Mouse (Mus musculus) liver, adult 2 months (tissue): ENCODE data around the gene Rgs7bp. TPM values are rescaled to one million over a fixed set of nuclear protein-coding genes. Genes with fewer than 3 reads are reported as not detected.

Source experiments
- DNase-seq: peaks from one replicate; pipeline ENCODE4 v3.0.0-alpha.2; 2011; ENCODE audit warnings: low read depth, low spot score; ENCODE audit errors: extremely low read depth
- H3K27ac ChIP-seq: fragments of 200-500 bp; replicated peaks from 2 replicates; pipeline ENCODE4 v1.5.1; 2012; ENCODE audit warnings: low read depth, mild to moderate bottlenecking, control low read depth, inconsistent platforms, low read length; ENCODE audit not compliant: insufficient read depth
- H3K27me3 ChIP-seq: fragments of 200-500 bp; 2 replicates; pipeline ENCODE4 v1.6.1; 2012; ENCODE audit warnings: mild to moderate bottlenecking, moderate library complexity, low read length, inconsistent platforms; ENCODE audit not compliant: control insufficient read depth, insufficient read depth
- H3K36me3 ChIP-seq: fragments of 200-500 bp; 2 replicates; pipeline ENCODE4 v1.6.1; 2012; ENCODE audit warnings: low read length, inconsistent platforms; ENCODE audit not compliant: control insufficient read depth, insufficient read depth
- H3K4me1 ChIP-seq: fragments of 200-500 bp; 2 replicates; pipeline ENCODE4 v1.6.1; 2011; ENCODE audit warnings: low read length; ENCODE audit not compliant: control insufficient read depth, insufficient read depth
- H3K4me3 ChIP-seq: fragments of 200-500 bp; 2 replicates; pipeline ENCODE4 v1.5.1; 2011; ENCODE audit warnings: low read depth, mild to moderate bottlenecking, control low read depth, low read length, moderate library complexity; ENCODE audit not compliant: insufficient read depth
- H3K79me2 ChIP-seq: fragments of 200-500 bp; 2 replicates; pipeline ENCODE4 v1.6.1; 2012; ENCODE audit warnings: inconsistent platforms, mild to moderate bottlenecking, low read length, moderate library complexity; ENCODE audit not compliant: control insufficient read depth, insufficient read depth
- H3K9ac ChIP-seq: fragments of 200-500 bp; 2 replicates; pipeline ENCODE4 v1.6.1; 2012; ENCODE audit warnings: low read depth, mild to moderate bottlenecking, control low read depth, inconsistent platforms, low read length
- CTCF ChIP-seq: fragments of 200-500 bp; IDR thresholded peaks from 2 replicates; pipeline ENCODE4 v1.5.1; 2011; ENCODE audit warnings: low read depth, low read length, control low read depth
- POLR2A ChIP-seq: fragments of 200-500 bp; IDR thresholded peaks from 2 replicates; pipeline ENCODE4 v1.6.1; 2011; ENCODE audit warnings: low read length, control low read depth; ENCODE audit not compliant: insufficient read depth; ENCODE audit errors: extremely low read depth
- WGBS: fragments of 180-500 bp; shearing (Covaris S2); methylation state at CpG from one replicate; pipeline ENCODE4 v1.1.7; 2018; 5-methylcytosine and 5-hydroxymethylcytosine counted together
- polyA plus RNA-seq: library from polyadenylated mRNA; depleted of rRNA; stranded (reverse); fragments of >200 nt; gene quantifications from 2 replicates; pipeline ENCODE4 v1.2.3, GENCODE M21; 2012; rRNA removed
- total RNA-seq: library from RNA; depleted of rRNA; stranded (reverse); fragments of >200 nt; gene quantifications from 2 replicates; pipeline ENCODE4 v1.2.3, GENCODE M21; 2014; rRNA removed

The Rgs7bp gene
- total RNA-seq: 0.46 and 0.47 TPM in 2 replicates
- polyA plus RNA-seq: 0.05 and 0.12 TPM in 2 replicates

GRCm38 (mm10) chr13:105054181-105054940 is at the start of gene Rgs7bp:
Rgs7bp (minus strand) TSS chr13:105054930.
- Histone ChIP-seq H3K4me3 (peak within 1 kb of the TSS; percentile 61), H3K9ac (peak within 1 kb of the TSS; percentile 40), H3K36me3 (no peaks in the 10 kb centered on the region), H3K27ac (no peak within 1 kb of the TSS), H3K4me1 (no peaks in the 10 kb centered on the region; the same call in 1 of the 2 replicates), H3K27me3 (peaks cover 11% of the 10 kb centered on the region), H3K79me2 (no peaks in the 10 kb centered on the region)
- DNase-seq: no peak
- under 1% methylated on average over 75 of the region's 75 CpGs for WGBS
- TF ChIP-seq POLR2A (no peak), CTCF (no peak)

GRCm38 (mm10) chr13:105104385-105104784 is 49.7 kb upstream of the Rgs7bp start:
- 75% methylated on average over 2 of the region's 2 CpGs for WGBS
- Histone ChIP-seq H3K4me1 (no peaks in the 10 kb centered on the region), H3K27ac (no peak overlapping the region), H3K79me2 (no peaks in the 10 kb centered on the region), H3K9ac (no peak overlapping the region), H3K36me3 (no peaks in the 10 kb centered on the region), H3K4me3 (no peak overlapping the region), H3K27me3 (no peaks in the 10 kb centered on the region)
- no peak for DNase-seq
- no peak for TF ChIP-seq POLR2A
- no peak for TF ChIP-seq CTCF

GRCm38 (mm10) chr13:105100705-105101104 is 46.0 kb upstream of the Rgs7bp start:
- WGBS: 91% methylated on average over 4 of the region's 4 CpGs
- no peaks in the 10 kb centered on the region for H3K36me3 ChIP-seq
- no peak overlapping the region for H3K9ac ChIP-seq
- no peak overlapping the region for H3K4me3 ChIP-seq
- no peak overlapping the region for H3K27ac ChIP-seq
- TF ChIP-seq POLR2A: no peak
- TF ChIP-seq CTCF: no peak
- no peaks in the 10 kb centered on the region for H3K27me3 ChIP-seq
- DNase-seq: no peak
- no peaks in the 10 kb centered on the region for H3K79me2 ChIP-seq
- H3K4me1 ChIP-seq: no peaks in the 10 kb centered on the region

GRCm38 (mm10) chr13:105096316-105096715 is 41.6 kb upstream of the Rgs7bp start:
- WGBS: 68% methylated on average over 2 of the region's 2 CpGs
- H3K9ac ChIP-seq: no peak overlapping the region
- no peaks in the 10 kb centered on the region for H3K4me1 ChIP-seq
- no peaks in the 10 kb centered on the region for H3K36me3 ChIP-seq
- no peak overlapping the region for H3K4me3 ChIP-seq
- TF ChIP-seq POLR2A (no peak), CTCF (no peak)
- H3K79me2 ChIP-seq: no peaks in the 10 kb centered on the region
- no peaks in the 10 kb centered on the region for H3K27me3 ChIP-seq
- no peak for DNase-seq
- no peak overlapping the region for H3K27ac ChIP-seq

- Histone ChIP-seq H3K27ac (no peak overlapping the region), H3K79me2 (no peaks in the 10 kb centered on the region), H3K4me1 (peaks cover 2% of the 10 kb centered on the region; the same call in 1 of the 2 replicates), H3K27me3 (no peaks in the 10 kb centered on the region), H3K36me3 (no peaks in the 10 kb centered on the region), H3K9ac (no peak overlapping the region), H3K4me3 (no peak overlapping the region)
- WGBS: 50% methylated on average over 3 of the region's 3 CpGs
- peak; percentile 72 for DNase-seq
- no peak for TF ChIP-seq CTCF
- TF ChIP-seq POLR2A: no peak
Measured at GRCm38 (mm10) chr13:105089276-105089675, 34.5 kb upstream of the Rgs7bp start.

- no peak within 1 kb of the TSS for H3K4me3 ChIP-seq
- no peaks in the 10 kb centered on the region for H3K27me3 ChIP-seq
- DNase-seq: no peak
- no peaks in the 10 kb centered on the region for H3K4me1 ChIP-seq
- no peak within 1 kb of the TSS for H3K9ac ChIP-seq
- no peaks in the 10 kb centered on the region for H3K79me2 ChIP-seq
- 93% methylated on average over 10 of the region's 10 CpGs for WGBS
- no peak within 1 kb of the TSS for H3K27ac ChIP-seq
- H3K36me3 ChIP-seq: no peaks in the 10 kb centered on the region
- no peak for TF ChIP-seq CTCF
- no peak for TF ChIP-seq POLR2A
Measured at GRCm38 (mm10) chr13:105081862-105082261, 27.1 kb upstream of the Rgs7bp start, which contains the start of gene 4933425L06Rik. 4933425L06Rik (plus strand) TSS chr13:105082122.
